In genomic region chr10:65969770-65970169, GRCm38 (mm10) we compare ENCODE assay signal across 16 mouse cellular contexts.
"Had no signal": no experiment of that assay in that cellular context is flagged by ENCODE, and none has a peak within 500 bp of the region (broad histone marks: within the 10 kb centered on the region; RNA-seq: fewer than 3 reads in every experiment).

No protein-coding gene starts in this region.

- DNase-seq: left cerebral cortex, postnatal 4 days; liver; liver, embryonic 13.5 days; liver, postnatal 0 days; lung, adult 18-20 months; lung, adult 2 months; lung, embryonic 14.5 days; lung, postnatal 14 days; lung, postnatal 36 days; lung, postnatal 4 days; midbrain, embryonic 14.5 days had no signal

- ATAC-seq: liver, embryonic 12.5 days; liver, postnatal 0 days; lung, postnatal 0 days; midbrain, embryonic 13.5 days; midbrain, embryonic 15.5 days; midbrain, embryonic 16.5 days had no signal
